Mouse (Mus musculus) thymus, postnatal 4 days (tissue): ENCODE measurements around the gene Tubb4a.
A peak's percentile ranks its signal among the peaks of the same experiment; 100 is the strongest.
"Not testable (repeated sequence)": the region's sequence is repeated elsewhere in the genome, so short reads cannot be mapped to it uniquely, and the experiment has no call there.

Experiments
- DNase-seq: peaks from one replicate; pipeline ENCODE4 v3.0.0; 2021

Gene Tubb4a

DNA sequence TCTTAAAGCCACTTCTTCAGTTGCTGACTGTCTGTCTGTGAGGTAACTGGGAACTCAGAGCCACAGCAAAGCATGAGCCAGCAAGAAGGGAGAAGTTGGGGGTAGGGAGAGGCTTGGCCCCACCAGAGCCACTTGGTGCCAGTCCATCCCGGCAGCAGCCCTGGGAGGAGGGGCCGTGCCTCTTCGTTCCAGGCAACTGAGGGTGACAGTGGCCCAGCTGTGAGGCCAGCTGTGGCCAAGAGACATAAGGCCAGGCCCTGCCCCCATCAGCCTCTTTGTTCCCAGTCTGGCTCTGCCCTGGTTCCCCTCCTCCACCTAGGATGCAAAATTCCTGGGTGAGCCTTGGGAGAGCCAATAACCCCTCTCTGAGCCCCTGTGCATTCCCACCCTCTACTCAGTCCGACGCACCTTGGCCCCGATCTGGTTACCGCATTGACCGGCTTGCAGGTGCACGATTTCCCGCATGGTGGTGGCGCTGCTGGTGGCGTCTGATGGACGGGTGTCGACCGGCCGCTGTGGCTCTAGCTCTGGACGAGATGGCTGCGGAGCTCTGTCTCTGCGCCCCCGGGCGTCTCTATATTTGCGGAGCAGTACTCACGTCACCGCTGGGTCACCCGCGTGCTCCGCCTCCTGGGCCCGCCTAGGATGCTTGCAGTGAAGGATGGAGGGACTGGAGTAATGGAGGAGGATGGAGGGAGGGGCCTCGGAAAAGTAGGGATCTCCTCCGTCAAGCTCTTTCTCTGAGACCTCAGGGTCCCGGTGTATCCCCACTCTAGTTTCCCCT, at the start of gene Tubb4a:
Gene Tubb4a (minus strand): TSS at position 734 of the 784 bp plus-strand sequence.
- no peak for DNase-seq

DNA sequence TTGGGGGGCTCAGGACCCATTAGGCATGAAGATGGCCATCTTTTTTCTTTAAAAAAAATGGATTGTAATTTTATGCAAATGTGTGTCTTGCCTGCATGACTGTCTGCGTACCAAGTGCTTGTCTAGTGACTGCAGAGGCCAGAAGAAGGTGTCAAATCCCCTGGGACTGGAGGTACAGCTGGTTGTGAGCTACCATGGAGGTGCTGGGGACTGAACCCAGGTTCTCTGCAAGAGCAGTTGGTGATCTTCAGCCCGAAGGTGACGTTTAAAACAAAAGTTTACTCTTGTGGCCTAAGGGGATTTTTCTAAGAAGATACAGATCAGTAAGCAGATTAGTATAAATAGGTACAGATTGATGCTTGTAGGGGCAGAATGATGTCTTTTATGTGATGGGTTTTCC, 48.1 kb upstream of the Tubb4a start:
- DNase-seq, result no peak

DNA sequence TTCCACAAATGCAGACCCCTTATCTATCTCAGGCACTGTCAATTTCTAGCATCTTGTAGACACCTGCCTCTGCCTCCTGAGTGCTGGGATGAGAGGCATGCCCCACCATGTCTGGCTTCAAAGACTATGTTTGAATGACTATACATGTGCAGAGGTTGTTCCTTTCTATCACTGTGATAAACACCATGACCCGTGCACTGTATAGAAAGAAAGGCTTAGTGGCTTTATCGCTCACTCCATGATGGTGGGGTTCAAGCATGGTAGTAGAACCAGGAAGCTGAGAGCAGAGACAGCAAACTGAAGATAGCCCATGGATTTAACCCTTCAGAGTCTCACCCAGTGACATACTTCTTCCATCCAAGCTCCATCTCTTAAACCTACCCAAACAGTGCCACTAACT, 47.1 kb upstream of the Tubb4a start:
- no peak for DNase-seq

DNA sequence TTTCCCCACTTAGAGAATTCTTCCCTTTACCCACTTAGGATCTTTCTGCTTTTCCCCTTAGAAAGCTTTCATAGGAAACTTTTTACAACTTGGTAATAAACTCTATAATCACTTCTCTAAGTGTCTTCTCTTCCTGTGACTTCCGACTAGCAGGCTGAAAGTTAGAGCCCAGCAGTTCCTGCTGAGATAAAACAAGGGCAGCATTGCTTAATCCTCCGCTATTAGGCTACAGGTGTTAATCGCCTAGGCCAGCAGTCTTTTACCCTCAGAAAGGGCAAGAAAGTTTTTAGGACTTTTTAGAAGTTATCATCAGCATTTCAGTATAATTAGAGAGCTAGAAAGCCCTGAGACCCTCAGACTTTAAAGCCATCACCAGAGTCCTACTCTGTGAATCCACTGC, 46.4 kb upstream of the Tubb4a start:
- DNase-seq, result not testable (repeated sequence)

DNA sequence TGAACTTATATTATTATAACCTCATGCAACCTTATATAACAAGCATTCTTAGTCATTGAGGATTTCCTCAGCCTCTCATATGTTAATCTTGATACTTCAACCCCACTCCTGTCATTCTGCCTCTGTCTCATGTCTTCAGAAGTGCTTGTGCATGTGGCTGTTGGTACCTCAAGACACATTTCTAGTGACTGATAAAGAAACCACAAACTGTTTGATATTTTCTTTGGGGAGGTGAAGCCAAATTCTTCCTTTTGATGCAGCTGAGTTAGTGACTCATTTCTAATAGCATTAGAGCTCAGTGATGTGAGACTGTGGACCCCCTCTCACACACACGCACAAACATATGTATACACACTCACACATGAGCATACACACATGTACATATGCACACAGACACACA, 44.2 kb upstream of the Tubb4a start:
- DNase-seq, result no peak

DNA sequence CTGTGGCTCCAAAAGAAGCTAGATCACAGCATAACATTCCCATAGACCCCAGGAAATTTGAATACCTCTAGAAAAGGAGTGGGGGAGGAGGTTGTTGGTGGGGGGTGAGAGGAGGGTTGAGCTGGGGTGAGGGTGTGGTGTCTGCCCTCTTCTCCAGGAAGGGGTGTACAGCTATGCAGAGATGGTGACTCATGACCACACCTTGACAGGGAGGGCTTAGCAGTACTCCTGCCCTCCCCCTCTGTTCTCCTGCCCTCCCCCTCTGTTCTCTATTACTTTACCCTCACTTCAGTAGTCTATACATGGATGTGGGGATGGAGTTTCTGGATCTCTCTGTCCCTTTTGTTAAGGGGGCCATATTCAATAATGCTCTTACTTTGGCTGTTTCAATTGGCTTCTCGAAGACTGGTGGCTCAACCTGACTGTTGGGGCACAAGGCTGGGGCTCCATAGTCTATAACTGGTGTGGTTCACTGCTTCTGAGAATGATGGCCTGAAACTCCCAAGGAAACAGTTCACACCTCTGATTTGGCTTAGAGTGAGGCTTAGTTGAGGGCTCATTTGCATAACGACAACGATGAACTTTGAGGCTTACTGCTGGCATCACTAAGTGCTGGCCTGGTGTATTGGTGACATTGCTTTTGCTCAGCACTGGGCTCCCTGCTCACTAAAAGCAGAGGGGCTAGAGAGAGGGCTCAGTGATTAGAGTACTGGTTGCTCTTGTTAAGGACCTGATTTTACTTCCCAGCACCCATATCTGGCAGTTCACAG, 38.5 kb upstream of the Tubb4a start:
- no peak for DNase-seq

DNA sequence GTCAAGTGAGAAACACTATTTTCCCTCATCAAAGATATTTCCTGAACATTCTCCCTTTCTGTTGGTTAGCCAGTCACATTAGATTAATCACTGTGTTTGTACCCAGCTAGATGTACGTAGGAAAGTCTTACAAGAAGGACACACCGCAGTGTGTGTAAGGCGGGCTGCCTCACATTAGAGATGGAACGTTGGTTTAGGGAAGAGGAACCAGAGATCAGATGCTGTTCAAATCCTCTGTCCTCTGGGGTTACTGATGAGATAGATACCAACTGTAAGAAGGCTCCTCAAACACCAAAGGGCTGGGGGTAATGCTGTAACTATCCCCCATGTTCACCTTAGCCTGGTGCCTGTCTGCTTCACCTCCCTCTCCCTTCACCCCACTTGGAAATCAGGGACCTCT, 37.2 kb upstream of the Tubb4a start:
- DNase-seq, result no peak

DNA sequence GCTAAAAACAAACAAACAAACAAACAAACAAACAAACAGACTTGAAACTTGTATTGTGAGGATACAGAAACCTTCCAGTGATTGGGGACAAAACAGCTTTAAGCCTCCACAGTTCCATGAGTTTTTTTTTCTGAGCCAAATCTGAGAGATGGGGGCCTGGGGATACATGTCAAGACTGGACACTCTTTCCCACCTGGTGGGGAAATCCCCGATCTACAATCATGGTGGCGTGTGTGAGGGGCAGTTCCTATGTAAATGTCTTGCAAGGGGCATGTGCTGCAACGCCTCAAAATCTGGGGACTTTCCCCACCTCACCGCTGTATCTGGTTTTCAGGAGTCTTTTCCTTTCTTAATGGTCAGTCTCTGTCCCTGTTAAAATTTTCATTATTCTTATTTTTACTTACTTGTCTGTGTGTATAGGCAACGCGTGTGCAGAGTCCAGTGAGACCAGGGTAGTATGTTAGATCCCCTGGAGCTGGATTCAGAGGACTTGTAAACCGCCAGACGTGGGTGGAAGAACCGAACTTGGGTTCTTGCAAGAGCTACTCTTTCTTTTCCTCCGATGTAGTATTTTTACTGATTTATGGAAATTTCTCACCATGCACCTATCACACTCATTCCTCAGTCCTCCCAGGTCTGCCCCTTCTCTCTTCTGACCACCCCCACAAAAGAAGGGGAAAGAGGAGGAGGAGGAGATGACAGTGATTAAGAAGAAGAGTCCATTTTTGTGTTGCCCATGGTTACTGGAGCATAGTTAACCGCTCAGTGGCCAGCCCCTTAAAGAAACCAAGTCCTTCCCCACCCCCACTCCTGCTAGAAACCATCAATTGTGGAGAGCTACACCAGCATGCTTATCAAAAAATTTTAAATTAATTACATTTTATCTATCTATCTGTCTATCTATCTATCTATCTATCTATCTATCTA, 35.9 kb upstream of the Tubb4a start:
- DNase-seq, result no peak

DNA sequence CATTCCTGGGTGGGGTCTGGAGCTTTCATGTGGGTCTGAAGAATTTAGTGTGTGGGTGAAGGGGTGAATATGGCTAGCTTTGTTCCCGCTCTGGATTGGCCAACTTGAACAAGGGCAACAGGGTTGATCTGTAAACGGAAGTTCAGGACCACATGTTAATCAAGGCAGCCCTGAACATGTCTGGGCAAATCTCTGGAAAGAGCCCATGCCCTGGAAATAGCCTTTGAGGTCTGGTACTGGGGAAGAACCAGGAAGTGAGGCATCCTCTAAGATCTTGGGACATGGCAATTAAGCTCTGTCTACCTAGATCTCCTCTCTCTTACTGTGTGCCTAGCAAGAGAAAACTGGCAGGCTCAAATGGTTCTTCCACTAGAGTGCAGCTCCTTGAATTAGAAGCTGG, 34.3 kb upstream of the Tubb4a start:
- no peak for DNase-seq

DNA sequence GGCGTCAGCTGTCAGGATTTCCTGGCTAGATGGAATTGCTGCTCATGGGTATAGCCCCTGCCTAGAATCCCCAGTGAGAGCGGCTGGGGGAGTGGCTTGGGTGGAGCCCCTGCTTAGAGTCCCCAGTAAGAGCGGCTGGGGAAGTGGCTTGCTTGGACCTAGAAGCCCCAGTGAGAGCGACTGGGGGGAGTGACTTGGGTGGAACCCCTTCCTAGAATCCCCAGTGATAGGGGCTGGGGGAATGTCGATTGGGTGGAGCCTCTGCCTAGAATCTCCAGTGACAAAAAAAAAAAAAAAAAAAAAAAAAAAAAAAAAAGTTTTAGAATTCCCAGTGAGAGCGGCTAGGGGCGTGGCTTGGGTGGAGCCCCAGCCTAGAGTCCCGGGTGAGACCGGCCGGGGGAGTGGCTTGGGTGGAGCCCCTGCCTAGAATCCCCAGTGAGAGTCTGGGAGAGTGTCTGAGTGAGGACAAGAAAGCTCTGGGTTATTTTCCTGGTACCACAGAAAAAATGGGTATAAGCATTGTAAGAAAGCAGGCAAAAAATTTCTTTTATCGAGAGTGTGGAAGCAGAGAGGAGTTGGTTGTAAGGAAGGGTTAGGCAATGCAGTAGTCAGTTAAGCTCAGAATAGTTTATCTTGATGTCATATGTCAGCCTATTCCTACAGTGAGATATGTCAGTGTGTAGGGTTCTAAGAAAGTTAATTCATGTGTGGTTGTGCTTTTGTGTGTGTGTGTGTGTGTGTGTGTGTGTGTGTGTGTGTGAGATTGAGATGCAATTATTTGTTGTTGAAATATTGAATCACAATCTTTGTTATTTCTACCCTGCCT, 31.2 kb upstream of the Tubb4a start:
- peak; percentile 34 for DNase-seq

DNA sequence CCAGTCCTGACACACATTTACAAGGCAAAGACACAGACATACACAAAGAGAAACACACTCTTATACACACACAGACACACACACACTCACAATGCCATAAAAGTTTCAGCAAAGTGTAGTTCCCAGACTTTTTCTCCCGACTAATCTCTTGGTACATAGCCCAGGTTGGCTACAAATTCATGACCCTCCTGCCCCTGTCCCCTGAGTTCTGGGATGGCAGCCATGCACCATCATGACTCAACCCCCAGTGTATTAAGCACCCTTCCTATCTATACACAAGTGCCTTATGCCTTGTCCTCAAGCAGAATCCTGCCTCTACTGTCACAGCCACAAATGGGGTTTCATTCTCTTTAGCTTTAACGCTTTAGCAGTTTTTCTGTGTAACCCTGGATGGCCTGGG, 29.2 kb upstream of the Tubb4a start:
- DNase-seq, result no peak

DNA sequence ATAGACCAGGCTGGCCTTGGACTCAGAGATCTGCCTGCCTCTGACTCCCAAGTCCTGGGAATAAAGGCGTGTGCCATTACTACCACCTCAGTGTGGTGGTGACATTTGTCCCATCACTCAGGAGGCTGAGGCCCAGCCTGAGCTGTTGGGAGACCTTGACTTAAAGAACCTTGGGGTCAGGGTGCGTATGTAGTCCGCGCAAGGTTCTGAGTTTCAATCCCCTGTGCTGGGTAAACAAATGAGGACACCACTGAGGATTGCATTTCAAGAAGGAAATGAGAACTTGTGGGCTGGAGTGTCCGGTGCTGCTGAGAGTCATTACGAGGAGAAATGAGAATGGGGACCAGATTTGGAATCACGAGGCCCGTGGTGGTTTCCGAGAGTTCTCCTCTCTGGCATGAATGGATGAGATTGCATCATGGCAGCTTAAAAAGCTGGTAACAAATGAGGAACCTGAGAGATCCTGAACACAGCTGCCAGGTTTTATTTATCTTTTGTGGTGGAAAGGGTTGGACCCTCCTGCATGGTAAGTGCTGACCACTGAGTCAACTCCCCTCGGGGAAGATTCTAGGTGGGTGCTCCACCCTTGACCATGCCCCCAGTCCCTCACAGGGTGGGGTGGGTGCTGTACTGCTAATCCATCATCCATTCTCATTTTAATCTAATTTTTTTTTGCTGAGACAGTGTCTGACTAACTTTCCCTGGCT, 25.3 kb upstream of the Tubb4a start:
- no peak for DNase-seq

DNA sequence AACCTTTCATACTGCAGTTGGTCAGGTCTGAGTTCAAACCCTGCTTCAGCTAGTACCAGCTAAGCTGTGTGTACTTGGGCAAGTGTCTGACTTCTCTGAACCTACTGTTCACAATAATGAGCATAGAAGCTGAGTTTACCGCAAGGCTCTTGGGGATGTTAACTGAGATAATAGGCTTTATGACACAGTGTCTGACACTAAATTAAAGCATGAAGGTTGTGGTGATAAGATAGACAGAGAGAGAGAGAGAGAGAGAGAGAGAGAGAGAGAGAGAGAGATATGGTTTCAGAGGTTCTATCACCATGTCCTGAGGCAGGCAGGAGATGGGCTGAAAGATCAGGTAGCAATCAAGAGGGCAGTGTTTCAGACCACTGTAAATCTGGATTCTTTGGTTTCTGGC, 22.4 kb upstream of the Tubb4a start:
- no peak for DNase-seq

DNA sequence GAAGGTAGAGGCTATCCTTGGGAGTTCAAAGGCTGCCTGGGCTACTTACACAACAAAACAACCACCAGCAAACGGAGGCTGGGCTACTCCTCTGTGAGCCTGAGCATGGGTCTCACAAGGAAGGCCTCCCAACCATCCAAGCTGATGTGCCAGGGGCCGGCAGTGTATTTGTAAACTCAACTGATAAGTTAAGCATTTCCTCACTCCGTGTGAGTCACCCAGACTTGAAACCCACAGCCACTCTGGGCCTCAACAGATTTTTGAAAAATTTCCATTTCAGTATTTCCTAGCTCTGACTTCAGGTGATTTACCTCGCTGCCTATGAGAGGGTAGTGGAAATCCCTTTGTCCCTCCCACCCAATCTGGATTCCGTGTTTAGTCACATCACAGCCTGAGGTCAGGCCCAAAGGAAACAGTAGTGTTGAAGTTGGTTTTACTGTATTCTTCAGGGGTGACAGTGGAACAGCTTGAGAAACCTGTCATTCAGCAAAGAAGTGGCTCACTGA, 21.1 kb upstream of the Tubb4a start:
- DNase-seq, result no peak

DNA sequence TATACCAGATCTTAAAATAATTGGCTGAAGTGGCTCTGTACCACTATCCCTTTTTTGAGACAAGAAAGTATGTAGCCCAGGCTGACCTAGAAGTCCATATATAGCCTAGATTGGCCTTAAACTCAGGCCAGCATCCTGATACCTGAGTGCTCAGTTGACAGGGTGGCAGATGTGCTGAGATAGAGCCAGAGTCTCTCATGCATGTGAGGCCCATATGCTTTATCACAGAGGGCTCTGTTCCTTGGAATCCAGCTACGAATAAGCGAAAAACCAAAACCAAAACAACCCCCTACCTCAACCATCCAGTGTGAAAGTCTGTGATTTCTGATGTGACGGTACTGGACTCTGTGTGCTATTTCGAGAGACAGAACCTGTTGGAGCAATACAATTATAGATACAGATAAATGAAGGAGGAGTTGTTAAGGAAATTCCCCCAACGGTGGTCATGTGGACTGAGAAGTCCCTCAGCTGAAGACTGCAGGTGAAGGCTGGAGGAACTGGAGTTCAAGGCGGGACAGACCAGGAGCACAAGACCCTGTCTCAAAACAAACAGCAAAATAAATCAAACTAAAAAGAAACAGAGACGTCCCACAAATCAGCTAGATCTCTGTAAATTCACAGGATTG, 20.6 kb upstream of the Tubb4a start:
- DNase-seq, result no peak

DNA sequence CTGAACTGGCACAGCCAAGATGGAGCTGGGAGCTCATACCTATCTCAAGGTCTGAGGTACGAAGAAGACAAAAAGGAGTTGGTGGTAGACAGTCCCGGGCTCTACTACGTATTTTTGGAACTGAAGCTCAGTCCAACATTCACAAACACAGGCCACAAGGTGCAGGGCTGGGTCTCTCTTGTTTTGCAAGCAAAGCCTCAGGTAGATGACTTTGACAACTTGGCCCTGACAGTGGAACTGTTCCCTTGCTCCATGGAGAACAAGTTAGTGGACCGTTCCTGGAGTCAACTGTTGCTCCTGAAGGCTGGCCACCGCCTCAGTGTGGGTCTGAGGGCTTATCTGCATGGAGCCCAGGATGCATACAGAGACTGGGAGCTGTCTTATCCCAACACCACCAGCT, 19.5 kb upstream of the Tubb4a start:
- DNase-seq, result no peak

DNA sequence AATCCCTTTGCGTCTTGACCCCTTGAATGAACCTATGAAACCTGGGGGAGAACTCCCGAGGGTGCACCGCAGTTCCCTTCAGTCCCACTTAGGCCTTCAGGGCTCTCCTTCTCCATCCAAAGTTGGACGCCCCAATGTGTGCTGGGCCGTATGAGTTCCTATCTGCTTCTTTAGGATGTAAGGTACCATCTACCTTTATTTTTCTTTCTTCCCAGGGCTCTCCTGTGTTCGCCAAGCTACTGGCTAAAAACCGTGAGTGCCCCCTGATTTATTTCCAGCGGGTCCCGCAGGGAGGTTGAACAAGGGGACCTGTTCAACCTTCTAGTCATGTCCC, 18.4 kb upstream of the Tubb4a start:
- DNase-seq, result no peak

DNA sequence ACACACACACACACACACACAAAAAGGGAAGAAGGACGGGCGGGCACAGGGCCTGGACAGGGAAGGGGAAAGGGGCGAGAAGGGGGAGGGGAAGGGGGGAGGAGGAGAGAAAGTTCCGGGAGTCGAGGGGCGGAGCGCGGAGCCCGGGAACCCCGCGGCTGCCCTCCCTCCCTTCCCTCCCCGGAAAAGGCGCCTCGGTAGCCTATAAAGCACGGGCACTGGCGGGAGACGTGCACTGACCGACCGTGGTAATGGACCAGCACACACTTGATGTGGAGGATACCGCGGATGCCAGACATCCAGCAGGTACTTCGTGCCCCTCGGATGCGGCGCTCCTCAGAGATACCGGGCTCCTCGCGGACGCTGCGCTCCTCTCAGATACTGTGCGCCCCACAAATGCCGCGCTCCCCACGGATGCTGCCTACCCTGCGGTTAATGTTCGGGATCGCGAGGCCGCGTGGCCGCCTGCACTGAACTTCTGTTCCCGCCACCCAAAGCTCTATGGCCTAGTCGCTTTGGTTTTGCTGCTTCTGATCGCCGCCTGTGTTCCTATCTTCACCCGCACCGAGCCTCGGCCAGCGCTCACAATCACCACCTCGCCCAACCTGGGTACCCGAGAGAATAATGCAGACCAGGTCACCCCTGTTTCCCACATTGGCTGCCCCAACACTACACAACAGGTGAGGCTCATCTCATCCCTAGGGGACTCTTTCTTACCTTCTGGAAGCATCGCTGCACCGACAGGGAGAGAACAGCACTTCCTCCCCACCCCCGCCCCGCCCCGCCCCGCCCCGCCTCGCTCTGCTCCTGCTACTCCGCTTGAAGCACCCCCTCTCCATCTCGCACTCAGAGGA, 17.8 kb upstream of the Tubb4a start, which contains the start of gene Tnfsf9:
Gene Tnfsf9 (plus strand): TSS at position 145 of the 854 bp plus-strand sequence.
- DNase-seq, result peak; percentile 58

DNA sequence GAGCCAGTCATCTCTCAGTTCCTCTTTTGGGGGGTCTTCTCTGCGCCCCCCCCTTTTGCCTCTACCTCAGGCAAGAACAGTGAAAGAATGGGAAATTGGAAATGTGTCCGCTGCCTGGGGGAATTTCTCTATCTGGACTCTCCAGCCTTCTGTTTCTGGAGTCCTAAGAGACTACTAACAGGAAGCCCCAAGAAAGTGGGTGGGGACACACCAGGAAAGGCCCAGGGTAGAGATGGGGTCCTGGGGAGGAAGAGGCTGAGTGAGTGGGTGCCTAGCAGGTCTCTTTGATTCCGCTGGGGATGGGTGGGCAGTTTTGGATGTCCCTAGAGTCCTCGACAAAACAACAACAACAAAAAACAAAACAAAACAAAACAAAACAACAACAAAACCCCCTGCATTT, 16.9 kb upstream of the Tubb4a start:
- DNase-seq, result no peak

DNA sequence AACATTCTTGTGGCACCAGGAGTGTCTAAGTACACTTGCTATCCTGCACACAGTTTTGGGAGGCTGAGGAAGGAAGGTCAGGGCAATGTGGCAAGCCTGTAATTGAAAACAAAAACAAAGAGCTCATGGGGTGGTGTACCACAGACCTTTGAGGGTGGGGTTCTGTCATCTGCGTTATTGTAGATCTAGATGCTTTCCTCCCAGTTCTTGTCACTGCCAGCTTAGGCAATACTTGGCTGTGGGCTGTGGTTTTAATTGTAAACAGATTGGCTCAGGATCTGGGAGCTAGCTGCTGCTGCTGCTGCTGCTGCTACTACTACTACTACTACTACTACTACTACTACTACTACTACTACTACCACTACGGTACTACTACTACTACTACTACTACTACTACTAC, 14.7 kb upstream of the Tubb4a start:
- DNase-seq, result no peak
